Mouse (Mus musculus) hindbrain, postnatal 0 days (tissue): ENCODE measurements around the gene Mtch2. TPM values are rescaled to one million over a fixed set of nuclear protein-coding genes. Genes with fewer than 3 reads are reported as not detected.

Experiments
- ATAC-seq: fragments of 200-750 bp; cut with Nextera tagmentation; 2 replicates; pipeline ENCODE4 v1.8.0; 2017; ENCODE audit warnings: mild to moderate bottlenecking, moderate TSS enrichment, moderate library complexity
- DNase-seq: peaks from one replicate; pipeline ENCODE4 v3.0.0-alpha.2; 2015; ENCODE audit warnings: low spot score
- H3K27ac ChIP-seq: fragments of 300-500 bp; sonication (generic); 2 replicates; pipeline ENCODE4 v1.5.1; 2014; ENCODE audit warnings: mild to moderate bottlenecking
- H3K27me3 ChIP-seq: fragments of 300-500 bp; sonication (generic); 2 replicates; pipeline ENCODE4 v1.6.1; 2014; ENCODE audit warnings: low read length, mixed read lengths; ENCODE audit not compliant: insufficient read depth
- H3K36me3 ChIP-seq: fragments of 300-500 bp; sonication (generic); 2 replicates; pipeline ENCODE4 v1.6.1; 2014; ENCODE audit warnings: low read length, mixed read lengths; ENCODE audit not compliant: insufficient read depth
- H3K4me1 ChIP-seq: fragments of 300-500 bp; sonication (generic); 2 replicates; pipeline ENCODE4 v1.6.1; 2014; ENCODE audit warnings: antibody characterized with exemption, low read length, mixed read lengths; ENCODE audit not compliant: insufficient read depth
- H3K4me2 ChIP-seq: fragments of 300-500 bp; sonication (generic); 2 replicates; pipeline ENCODE4 v1.6.1; 2014; ENCODE audit warnings: low read depth, mild to moderate bottlenecking, low read length, moderate library complexity, mixed read lengths
- H3K4me3 ChIP-seq: fragments of 300-500 bp; sonication (generic); 2 replicates; pipeline ENCODE4 v1.5.1; 2014; ENCODE audit warnings: low read length
- H3K9ac ChIP-seq: fragments of 300-500 bp; sonication (generic); replicated peaks from 2 replicates; pipeline ENCODE4 v1.6.1; 2014; ENCODE audit warnings: mild to moderate bottlenecking, low read length, moderate library complexity, mixed read lengths
- H3K9me3 ChIP-seq: fragments of 300-500 bp; sonication (generic); 2 replicates; pipeline ENCODE4 v1.6.1; 2016; ENCODE audit warnings: low read length, mixed read lengths
- CTCF ChIP-seq: IDR thresholded peaks from 2 replicates; pipeline ENCODE4 v1.5.1; 2016; ENCODE audit warnings: antibody characterized with exemption, control low read depth, low read depth
- WGBS: fragments of 180-500 bp; shearing (Covaris S2); extraction: QIAGEN DNeasy Blood & Tissue Kit; methylation state at CpG from one replicate; pipeline ENCODE4 v1.1.7; 2014; 5-methylcytosine and 5-hydroxymethylcytosine counted together
- polyA plus RNA-seq: library from polyadenylated mRNA; unstranded; fragments of >200 nt; fragmentation: Nextera tagmentation; extraction: Ambion mirVana; gene quantifications from 2 replicates; pipeline ENCODE4 v1.2.1, GENCODE M21; 2015
- total RNA-seq: library from RNA; depleted of rRNA; stranded (reverse); fragments of >200 nt; gene quantifications from 2 replicates; pipeline ENCODE4 v1.2.3, GENCODE M21; 2014

The Mtch2 gene
- total and polyA plus RNA-seq, 2 experiments from 2014 or later: 126 to 202 TPM

DNA sequence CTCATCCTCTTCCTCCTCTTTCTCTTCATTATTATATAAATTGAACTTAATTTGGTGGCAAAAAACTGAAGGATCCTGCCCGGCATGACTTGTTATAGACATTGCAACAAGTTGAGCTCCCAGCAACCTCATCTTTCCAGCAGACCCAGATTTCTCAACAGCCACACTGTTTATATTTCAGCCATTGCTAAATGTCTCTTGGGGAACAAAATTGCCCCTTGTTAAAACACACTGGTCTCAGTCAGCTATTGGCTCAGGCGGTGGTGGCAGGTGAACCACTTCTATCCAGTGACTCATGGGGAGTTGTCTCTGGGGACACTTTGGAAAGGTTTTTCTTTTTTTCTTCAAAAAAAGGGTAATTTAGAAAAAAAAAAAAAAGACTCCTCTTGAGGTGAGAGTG lies 8.3 kb upstream of the Mtch2 start:
- WGBS: 92% methylated on average over 2 of the region's 2 CpGs
- no peak overlapping the region for H3K4me2 ChIP-seq
- TF ChIP-seq CTCF: no peak
- DNase-seq (no peak), ATAC-seq (no peak)
- no peaks in the 10 kb centered on the region for H3K27me3 ChIP-seq
- no peak overlapping the region for H3K4me3 ChIP-seq
- no peaks in the 10 kb centered on the region for H3K4me1 ChIP-seq
- H3K36me3 ChIP-seq: no peaks in the 10 kb centered on the region
- no peak overlapping the region for H3K27ac ChIP-seq
- no peaks in the 10 kb centered on the region for H3K9me3 ChIP-seq
- H3K9ac ChIP-seq: no peak overlapping the region

DNA sequence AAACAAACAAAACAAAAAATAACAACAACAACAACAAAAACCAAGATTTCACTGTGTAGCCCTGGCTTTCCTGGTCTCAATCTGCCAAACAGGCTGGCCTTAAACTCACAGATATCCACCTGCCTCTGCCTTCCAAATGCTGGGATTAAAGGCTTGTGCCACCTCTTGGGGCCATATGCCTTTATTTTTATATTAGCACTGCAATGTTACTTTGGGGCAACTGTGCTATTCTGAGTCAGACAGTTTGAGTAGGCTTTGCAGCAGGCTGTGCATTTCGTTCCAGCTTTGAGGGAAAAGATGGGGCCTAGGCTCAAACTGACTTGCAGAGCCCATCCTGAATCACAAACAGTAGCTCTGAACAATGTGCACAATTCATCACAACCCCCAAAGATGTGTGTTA lies 3.3 kb upstream of the Mtch2 start:
- no peak overlapping the region for H3K9ac ChIP-seq
- H3K4me3 ChIP-seq: no peak overlapping the region
- ATAC-seq (no peak), DNase-seq (no peak)
- no peaks in the 10 kb centered on the region for H3K36me3 ChIP-seq
- H3K4me2 ChIP-seq: no peak overlapping the region
- H3K4me1 ChIP-seq: 0 out of 2 replicates have a peak, but pooled peaks cover 4% of the 10 kb centered on the region
- no peaks in the 10 kb centered on the region for H3K27me3 ChIP-seq
- WGBS: 73% methylated on average over 1 of the region's 1 CpGs
- no peak for TF ChIP-seq CTCF
- H3K9me3 ChIP-seq: no peaks in the 10 kb centered on the region
- no peak overlapping the region for H3K27ac ChIP-seq

DNA sequence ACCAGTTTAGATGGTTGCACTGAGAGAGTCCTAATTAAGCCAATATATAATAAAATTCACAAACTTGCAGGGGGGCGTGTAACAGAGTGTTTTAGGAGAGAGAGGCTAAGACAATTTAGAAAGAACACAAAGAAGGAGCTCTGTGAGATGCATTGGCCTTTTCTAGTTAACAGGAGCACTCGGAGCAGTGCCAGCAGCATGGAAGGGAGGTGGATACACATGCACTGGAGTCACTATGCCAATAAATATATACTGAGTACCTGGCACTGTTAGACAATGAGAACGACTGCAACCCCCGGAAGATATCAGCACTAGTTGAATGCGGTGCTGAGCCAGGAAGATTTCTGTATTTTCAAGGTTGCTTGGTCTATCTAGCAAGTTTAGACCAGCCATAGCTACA lies 2.7 kb upstream of the Mtch2 start:
- no peak overlapping the region for H3K27ac ChIP-seq
- no peak for DNase-seq
- no peaks in the 10 kb centered on the region for H3K27me3 ChIP-seq
- 0 out of 2 replicates have a peak, but pooled peaks cover 4% of the 10 kb centered on the region for H3K4me1 ChIP-seq
- WGBS: 73% methylated on average over 5 of the region's 5 CpGs
- no peak for TF ChIP-seq CTCF
- no peaks in the 10 kb centered on the region for H3K9me3 ChIP-seq
- H3K4me3 ChIP-seq: no peak overlapping the region
- ATAC-seq: no peak
- H3K4me2 ChIP-seq: no peak overlapping the region
- H3K36me3 ChIP-seq: no peaks in the 10 kb centered on the region
- no peak overlapping the region for H3K9ac ChIP-seq

DNA sequence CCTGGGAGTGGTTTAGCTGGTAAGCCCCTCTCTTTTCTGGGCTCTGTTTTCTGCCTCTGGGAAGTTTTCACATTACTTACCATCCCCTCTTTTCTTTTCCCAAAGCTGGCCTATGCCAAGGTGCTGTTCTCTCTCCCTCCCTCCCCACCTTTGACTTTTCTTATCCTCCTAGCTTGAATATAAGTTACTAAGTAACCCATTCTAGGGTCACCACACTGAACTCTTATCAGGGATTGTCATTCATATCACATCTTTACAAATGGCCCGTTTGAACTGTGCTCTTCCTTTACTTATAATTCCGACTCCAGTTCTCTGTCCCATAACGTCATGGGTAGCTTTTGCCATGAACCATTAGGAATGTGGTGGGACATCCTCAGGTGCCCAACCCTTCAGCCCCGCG lies 1.7 kb upstream of the Mtch2 start:
- Histone ChIP-seq H3K27ac (no peak overlapping the region), H3K4me3 (no peak overlapping the region), H3K9ac (no peak overlapping the region), H3K9me3 (no peaks in the 10 kb centered on the region), H3K36me3 (peaks cover 2% of the 10 kb centered on the region; the same call in 1 of the 2 replicates), H3K4me1 (0 out of 2 replicates have a peak, but pooled peaks cover 4% of the 10 kb centered on the region), H3K4me2 (no peak overlapping the region), H3K27me3 (no peaks in the 10 kb centered on the region)
- WGBS: 83% methylated on average over 5 of the region's 5 CpGs
- ATAC-seq: no peak
- no peak for TF ChIP-seq CTCF
- DNase-seq: no peak

DNA sequence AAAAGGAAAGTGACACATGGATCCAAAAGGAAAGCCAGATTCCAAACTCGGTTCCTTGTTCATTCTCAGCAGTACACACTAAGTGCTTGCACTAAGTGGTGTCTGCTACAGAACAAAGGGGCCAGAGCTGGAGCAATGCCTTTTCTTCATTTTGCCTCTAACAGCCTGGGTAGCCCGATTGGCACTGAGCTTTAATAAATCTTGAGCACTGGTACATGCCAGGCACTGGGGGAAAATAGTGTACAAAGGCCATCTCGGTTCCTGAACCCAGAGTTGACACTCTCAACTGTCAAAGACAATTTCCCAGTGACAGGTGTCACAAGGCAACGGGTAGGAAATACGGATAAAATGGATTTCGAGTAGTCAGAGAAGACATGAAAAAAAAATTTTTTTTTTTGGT lies 784 bp upstream of the Mtch2 start:
- Histone ChIP-seq H3K9me3 (no peaks in the 10 kb centered on the region), H3K4me3 (peak overlapping the region; percentile 83), H3K9ac (peak overlapping the region; percentile 93), H3K4me1 (0 out of 2 replicates have a peak, but pooled peaks cover 4% of the 10 kb centered on the region), H3K27ac (peak overlapping the region; percentile 97), H3K4me2 (peak overlapping the region; percentile 60), H3K27me3 (no peaks in the 10 kb centered on the region), H3K36me3 (peaks cover 9% of the 10 kb centered on the region; the same call in 1 of the 2 replicates)
- TF ChIP-seq CTCF: no peak
- DNase-seq (peak; percentile 6), ATAC-seq (no peak)
- WGBS: 43% methylated on average over 6 of the region's 6 CpGs

DNA sequence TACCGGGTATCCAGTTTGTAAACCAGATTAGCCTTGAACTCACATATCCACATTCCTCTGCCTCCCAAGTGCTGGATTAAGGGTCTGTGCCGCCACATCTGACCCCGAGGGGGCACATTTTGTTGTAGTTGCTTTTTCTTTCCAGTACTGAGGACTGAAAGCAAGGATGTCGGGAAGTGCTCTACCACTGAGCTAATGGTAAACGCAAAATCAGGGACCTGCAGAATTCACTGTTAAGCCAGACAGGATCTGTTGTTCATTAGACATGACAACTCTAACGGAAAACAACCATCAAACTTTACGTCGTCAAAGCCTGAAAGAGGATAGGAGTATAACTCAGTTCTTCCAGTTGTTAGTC lies 379 bp upstream of the Mtch2 start:
- Histone ChIP-seq H3K27ac (peak overlapping the region; percentile 97), H3K9ac (peak overlapping the region; percentile 93), H3K36me3 (peaks cover 13% of the 10 kb centered on the region; the same call in 1 of the 2 replicates), H3K4me1 (0 out of 2 replicates have a peak, but pooled peaks cover 4% of the 10 kb centered on the region), H3K4me3 (peak overlapping the region; percentile 83), H3K27me3 (no peaks in the 10 kb centered on the region), H3K9me3 (no peaks in the 10 kb centered on the region), H3K4me2 (peak overlapping the region; percentile 60)
- ATAC-seq: peak; percentile 70
- no peak; the same call in 1 of the 2 replicates for TF ChIP-seq CTCF
- 1% methylated on average over 8 of the region's 8 CpGs for WGBS
- DNase-seq: no peak

DNA sequence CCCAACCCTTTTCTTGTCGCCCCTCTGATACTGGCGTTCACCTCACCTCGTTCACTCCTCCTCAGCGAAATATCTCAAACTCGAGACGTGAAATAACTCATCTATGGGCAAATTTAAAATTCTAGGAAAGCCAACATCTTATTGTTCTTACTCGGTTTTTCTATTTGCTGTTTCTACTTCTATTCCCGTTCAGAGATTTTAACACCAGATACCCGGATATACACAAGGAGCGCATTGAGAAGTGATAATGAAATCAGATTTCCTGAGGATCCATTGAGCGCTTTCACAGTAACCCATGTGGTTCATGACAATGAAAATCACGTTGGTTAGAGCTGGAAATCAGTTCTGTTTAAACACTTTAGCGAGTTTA lies 711 bp downstream of the Mtch2 start:
- Histone ChIP-seq H3K9ac (peak overlapping the region; percentile 93), H3K36me3 (peaks cover 14% of the 10 kb centered on the region; the same call in 1 of the 2 replicates), H3K27ac (peak overlapping the region; percentile 97), H3K4me3 (peak overlapping the region; percentile 83), H3K4me2 (peak overlapping the region; percentile 60), H3K4me1 (0 out of 2 replicates have a peak, but pooled peaks cover 4% of the 10 kb centered on the region), H3K9me3 (no peaks in the 10 kb centered on the region), H3K27me3 (no peaks in the 10 kb centered on the region)
- TF ChIP-seq CTCF: no peak
- WGBS: under 1% methylated on average over 13 of the region's 13 CpGs
- ATAC-seq (no peak), DNase-seq (peak; percentile 47)
